Mouse (Mus musculus) kidney, embryonic 15.5 days (tissue): ENCODE results near the gene Nhp2. TPM values are rescaled to one million over a fixed set of nuclear protein-coding genes. Genes with fewer than 3 reads are reported as not detected.

ENCODE experiments used
- ATAC-seq: fragments of 200-750 bp; cut with Nextera tagmentation; replicated peaks from 2 replicates; pipeline ENCODE4 v1.8.0; 2017; ENCODE audit warnings: moderate TSS enrichment; ENCODE audit not compliant: low FRiP score
- H3K27ac ChIP-seq: fragments of 300-500 bp; sonication (generic); 2 replicates; pipeline ENCODE4 v1.5.1; 2015; ENCODE audit warnings: mild to moderate bottlenecking, inconsistent platforms
- H3K27me3 ChIP-seq: fragments of 300-500 bp; sonication (generic); 2 replicates; pipeline ENCODE4 v1.6.1; 2015; ENCODE audit warnings: inconsistent platforms
- H3K36me3 ChIP-seq: fragments of 300-500 bp; sonication (generic); 2 replicates; pipeline ENCODE4 v1.6.1; 2015; ENCODE audit warnings: inconsistent platforms
- H3K4me1 ChIP-seq: fragments of 300-500 bp; sonication (generic); 2 replicates; pipeline ENCODE4 v1.6.1; 2015; ENCODE audit warnings: inconsistent platforms
- H3K4me2 ChIP-seq: fragments of 300-500 bp; sonication (generic); 2 replicates; pipeline ENCODE4 v1.6.1; 2015; ENCODE audit warnings: moderate library complexity, mild to moderate bottlenecking, inconsistent platforms
- H3K4me3 ChIP-seq: fragments of 300-500 bp; sonication (generic); replicated peaks from 2 replicates; pipeline ENCODE4 v1.5.1; 2015; ENCODE audit warnings: mild to moderate bottlenecking, inconsistent platforms
- H3K9ac ChIP-seq: fragments of 300-500 bp; sonication (generic); 2 replicates; pipeline ENCODE4 v1.6.1; 2015; ENCODE audit warnings: mild to moderate bottlenecking, inconsistent platforms
- H3K9me3 ChIP-seq: fragments of 300-500 bp; sonication (generic); replicated peaks from 2 replicates; pipeline ENCODE4 v1.6.1; 2016; ENCODE audit warnings: inconsistent platforms
- WGBS: fragments of 180-500 bp; shearing (Covaris S2); methylation state at CpG from one replicate; pipeline ENCODE4 v1.1.7; 2015; ENCODE audit warnings: mixed read lengths; 5-methylcytosine and 5-hydroxymethylcytosine counted together
- polyA plus RNA-seq: library from polyadenylated mRNA; unstranded; fragments of >200 nt; fragmentation: Nextera tagmentation; extraction: Ambion mirVana; gene quantifications from 2 replicates; pipeline ENCODE4 v1.2.1, GENCODE M21; 2015

Gene Nhp2
- polyA plus RNA-seq, 1 experiment from 2014 or later: 163 TPM

- no peaks in the 10 kb centered on the region for H3K27me3 ChIP-seq
- H3K9me3 ChIP-seq: no peaks in the 10 kb centered on the region
- H3K4me1 ChIP-seq: peaks cover 5% of the 10 kb centered on the region
- 90% methylated on average over 2 of the region's 2 CpGs for WGBS
- no peak overlapping the region for H3K4me2 ChIP-seq
- H3K9ac ChIP-seq: no peak overlapping the region
- H3K27ac ChIP-seq: no peak overlapping the region
- H3K36me3 ChIP-seq: no peaks in the 10 kb centered on the region
- no peak overlapping the region for H3K4me3 ChIP-seq
- no peak for ATAC-seq
Measured at GRCm38 (mm10) chr11:51671376-51671775, 51.8 kb downstream of the Nhp2 start.

- peak overlapping the region; percentile 43; the same call in 1 of the 2 replicates for H3K27ac ChIP-seq
- ATAC-seq: no peak
- no peaks in the 10 kb centered on the region for H3K27me3 ChIP-seq
- H3K9ac ChIP-seq: no peak overlapping the region
- no peak overlapping the region for H3K4me3 ChIP-seq
- H3K36me3 ChIP-seq: no peaks in the 10 kb centered on the region
- WGBS: 65% methylated on average over 9 of the region's 9 CpGs
- no peak overlapping the region for H3K4me2 ChIP-seq
- H3K9me3 ChIP-seq: no peaks in the 10 kb centered on the region
- H3K4me1 ChIP-seq: peaks cover 5% of the 10 kb centered on the region
Measured at GRCm38 (mm10) chr11:51673291-51673690, 53.8 kb downstream of the Nhp2 start.

Other genes with a start within 250 kb of the Nhp2 start
- gene Phykpl, start 35.0 kb upstream of the Nhp2 start, polyA plus RNA-seq: 22.2 and 23.1 TPM in 2 replicates
- gene Hnrnpab, start 12.9 kb upstream of the Nhp2 start, polyA plus RNA-seq: 443 and 447 TPM in 2 replicates
- 43.1 and 44.0 TPM in 2 replicates for gene Rmnd5b, start 16.2 kb downstream of the Nhp2 start, polyA plus RNA-seq
- gene N4bp3, start 31.1 kb downstream of the Nhp2 start, polyA plus RNA-seq: 27.8 and 32.1 TPM in 2 replicates
- gene D930048N14Rik, start 31.2 kb downstream of the Nhp2 start, polyA plus RNA-seq: 3.4 and 3.8 TPM in 2 replicates
- 107 and 118 TPM in 2 replicates for gene 0610009B22Rik, start 69.1 kb downstream of the Nhp2 start, polyA plus RNA-seq
- gene Sec24a, start 143.9 kb downstream of the Nhp2 start, polyA plus RNA-seq: 14.3 and 15.3 TPM in 2 replicates
- gene Sar1b, start 144.0 kb downstream of the Nhp2 start, polyA plus RNA-seq: 111 and 114 TPM in 2 replicates
- gene Jade2, start 237.9 kb downstream of the Nhp2 start, polyA plus RNA-seq: 0.63 and 0.81 TPM in 2 replicates